Mouse (Mus musculus): ENCODE data around the gene Plin4.
"Not testable (repeated sequence)": the region's sequence is repeated elsewhere in the genome, so short reads cannot be mapped to it uniquely, and the experiment has no call there.

Gene Plin4

DNA sequence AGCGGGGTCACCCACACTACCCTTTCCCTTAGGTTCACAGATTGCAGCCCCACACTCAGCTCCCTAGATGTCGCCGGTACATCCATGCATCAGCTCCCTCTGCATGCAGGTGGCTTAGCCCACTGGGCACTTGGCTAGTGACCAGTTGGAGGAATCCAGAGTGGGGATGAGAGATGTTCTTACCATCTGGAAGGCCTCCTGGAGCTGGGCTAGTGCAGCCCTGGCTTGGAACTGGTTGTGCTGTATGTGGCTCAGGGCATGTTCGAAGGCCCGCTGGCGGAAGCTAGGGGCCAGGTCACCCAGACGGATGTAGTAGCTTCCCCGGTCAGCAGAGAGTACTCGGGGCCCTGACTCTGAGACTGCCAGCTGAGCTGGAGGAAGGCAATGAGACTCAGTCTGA is 6.7 kb downstream of the Plin4 start:
- DNase-seq (ENCODE audit: low spot score), result no peak

DNA sequence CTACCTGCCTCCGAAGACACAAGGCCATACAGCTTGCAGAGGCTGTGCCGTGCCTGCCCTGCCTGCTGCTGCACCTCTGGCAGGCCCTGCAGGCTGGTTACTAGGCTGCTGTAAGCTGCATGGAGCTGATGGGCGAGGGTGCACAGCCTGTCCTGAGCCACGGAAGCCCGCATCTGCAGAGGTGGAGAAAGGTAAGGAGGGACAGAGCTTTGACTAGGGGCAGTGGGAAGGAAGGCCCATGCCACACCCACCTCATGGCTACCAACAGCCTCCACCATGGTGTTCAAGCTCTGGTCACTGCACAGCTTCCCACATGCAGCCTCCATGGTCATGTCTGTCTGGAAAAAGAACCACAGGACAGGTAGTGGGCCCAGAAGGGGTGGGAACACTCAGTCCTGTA is 7.4 kb downstream of the Plin4 start:
- DNase-seq (ENCODE audit: low spot score), result no peak

DNA sequence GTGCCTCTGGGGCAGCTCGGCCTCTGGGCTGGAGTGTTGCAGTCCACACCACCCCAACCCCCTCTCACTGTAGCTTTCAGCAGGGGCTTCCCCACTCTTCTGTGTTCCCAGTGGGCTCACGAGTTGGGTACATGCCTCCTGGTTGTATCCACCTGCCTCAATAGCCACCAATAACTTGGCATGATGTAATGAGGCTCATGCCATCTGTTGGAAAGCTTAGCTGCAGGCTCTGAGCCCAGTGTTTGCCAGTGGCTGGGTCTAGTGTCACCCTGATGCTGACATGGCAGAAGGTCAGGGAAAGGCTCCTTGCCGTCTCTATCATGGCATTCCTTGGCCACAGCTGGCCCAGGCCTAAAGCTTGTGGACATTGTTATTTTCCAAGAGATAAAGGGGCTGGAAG is 8.8 kb downstream of the Plin4 start:
- no peak for DNase-seq (ENCODE audit: low spot score)

DNA sequence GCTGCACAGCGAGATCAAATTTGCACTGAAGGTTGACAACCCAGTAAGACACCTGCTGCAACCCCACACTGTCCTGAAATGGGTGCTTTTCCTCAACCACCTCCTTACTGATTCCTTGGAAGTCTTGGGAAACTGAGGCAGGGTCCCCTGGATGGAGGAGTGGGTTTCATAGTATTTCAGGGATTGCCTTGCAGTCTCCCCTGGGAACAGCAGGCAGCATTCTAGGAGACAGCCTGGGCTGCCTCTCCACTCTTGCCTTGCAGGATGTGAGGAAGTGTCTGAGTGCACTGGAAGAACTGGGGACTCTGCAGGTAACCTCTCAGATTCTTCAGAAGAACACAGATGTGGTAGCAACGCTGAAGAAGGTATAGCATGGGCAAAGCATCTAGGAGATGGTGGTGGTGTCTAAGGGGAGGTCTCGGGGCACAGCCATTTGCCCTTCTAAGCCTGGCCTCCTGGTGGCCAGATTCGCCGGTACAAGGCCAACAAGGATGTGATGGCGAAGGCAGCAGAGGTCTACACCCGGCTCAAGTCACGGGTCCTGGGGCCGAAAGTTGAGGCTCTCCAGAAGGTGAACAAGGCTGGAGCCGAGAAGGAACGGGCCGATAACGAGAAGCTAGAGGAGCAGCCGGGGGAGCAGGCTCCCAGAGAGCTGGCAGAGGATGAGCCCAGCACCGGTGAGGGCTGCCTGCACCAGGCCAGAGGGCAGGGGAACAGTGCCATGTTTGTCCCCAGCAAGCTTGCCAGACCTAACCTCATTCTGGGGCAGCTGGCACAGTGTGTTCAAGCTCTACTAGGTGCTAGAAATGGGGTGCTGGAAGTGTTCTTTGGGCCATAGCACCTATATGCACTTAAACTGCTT is 10.7 kb downstream of the Plin4 start:
- no peak for DNase-seq (ENCODE audit: low spot score)

DNA sequence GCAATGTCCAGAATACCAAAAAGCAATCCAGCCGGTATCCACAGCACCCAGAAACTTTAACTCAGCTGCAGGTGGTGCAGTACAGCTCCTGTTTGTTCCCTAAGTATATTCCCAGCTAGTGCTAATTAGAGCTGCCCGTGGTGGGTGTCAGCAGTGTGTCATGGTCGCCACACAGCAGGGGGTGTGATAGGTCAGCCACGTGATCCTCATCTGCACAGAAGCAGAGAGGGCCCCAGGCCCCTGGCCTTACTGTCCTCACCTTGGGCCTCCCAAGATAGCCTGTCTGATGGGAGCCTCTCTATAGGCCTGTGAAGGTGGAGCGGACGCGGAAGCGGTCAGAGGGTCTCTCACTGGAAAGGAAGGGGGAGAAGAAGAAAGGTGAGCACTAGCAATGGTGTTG is 11.4 kb downstream of the Plin4 start:
- DNase-seq (ENCODE audit: low spot score), result no peak

DNA sequence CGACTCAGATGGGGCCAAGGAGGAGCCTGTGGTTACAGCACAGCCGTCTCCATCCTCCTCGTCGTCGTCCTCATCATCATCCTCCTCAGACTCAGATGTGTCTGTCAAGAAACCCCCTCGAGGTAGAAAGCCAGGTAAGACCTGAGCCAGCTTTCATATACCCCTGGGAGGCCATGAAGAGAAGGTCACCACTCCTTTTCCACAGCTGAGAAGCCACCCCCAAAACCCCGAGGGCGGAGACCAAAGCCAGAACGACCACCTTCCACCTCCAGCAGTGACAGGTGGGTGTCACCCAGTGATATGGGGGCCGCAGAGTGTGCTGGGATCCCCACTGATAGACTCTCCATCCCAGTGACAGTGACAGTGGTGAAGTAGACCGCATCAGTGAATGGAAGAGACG is 12.7 kb downstream of the Plin4 start:
- no peak for DNase-seq (ENCODE audit: low spot score)

DNA sequence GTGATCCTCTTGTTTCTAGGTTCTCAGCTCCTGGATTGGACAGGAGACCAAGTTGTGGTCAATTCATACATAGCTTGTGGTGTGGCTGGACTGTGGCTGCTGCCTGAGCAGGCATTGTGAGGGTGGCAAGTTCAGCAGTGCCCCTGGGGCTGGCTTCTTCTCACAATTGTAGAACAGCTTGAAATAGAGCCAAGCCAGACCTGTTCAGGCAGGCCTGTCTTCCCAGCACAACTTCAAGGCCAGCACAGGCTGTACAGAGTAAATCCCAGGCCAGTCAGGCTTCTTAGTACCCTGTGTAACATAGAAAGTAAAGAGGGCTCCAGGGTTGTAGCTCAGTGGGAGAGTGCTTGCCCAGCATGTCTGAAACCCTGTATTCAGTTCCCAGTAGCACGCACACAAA is 16.8 kb downstream of the Plin4 start:
- peak; percentile 64 for DNase-seq (ENCODE audit: low spot score)

DNA sequence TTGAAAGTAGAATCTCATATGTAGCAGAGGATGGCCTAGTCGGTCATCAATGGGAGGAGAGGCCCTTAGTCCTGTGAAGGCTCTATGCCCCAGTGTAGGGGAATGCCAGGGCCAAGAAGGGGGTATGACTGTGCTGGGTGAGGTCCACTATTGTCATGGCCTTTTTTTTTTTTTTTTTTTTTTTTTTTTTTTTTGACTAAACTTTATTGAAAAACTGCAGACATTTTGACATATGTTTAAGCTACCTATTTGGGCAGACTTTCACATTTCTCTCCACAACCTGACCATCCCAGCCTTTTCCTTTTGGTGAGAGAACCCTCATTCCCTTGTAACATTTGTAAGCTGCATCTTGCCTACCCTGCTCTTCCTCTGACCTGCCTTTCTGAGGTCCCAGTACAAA is 17.3 kb downstream of the Plin4 start:
- DNase-seq (ENCODE audit: low spot score), result no peak

DNA sequence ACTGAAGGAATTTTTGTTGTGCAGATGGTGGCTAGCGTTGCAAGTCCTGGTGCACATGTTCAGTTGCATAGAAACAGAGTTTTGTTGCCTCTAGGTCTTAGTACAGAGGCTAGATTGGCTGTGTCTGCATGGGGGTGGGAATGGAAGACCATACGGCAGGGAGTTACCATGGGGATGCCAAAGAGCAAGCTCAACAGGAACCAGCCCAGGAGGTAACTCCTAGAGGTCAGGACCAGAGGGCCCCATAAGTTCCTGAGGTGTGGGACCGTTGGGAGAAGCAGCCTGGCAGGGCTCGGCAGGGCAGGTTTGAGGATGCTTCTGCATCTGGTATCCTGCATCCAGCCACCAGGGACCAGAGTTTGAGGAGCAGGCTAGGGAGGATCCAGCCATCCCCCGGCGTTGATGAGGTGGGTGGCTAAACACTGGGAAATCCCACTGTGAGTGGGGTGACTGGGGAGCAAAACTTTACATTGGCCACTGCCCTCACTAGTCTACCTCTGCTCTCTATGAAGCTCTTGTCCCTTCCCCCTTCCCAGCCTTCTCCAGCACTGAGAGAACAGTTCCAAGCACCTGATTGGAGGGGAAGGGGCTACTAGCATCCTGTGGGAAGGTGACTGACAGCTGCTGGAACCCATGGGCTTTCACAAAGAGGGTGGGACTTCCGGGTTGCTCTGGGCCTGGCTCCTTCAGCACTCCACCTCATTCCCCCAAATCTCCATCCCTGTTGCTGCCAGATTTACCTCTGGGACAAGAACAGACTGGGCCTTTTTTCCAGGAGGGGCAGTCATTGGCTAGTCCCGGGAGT is 28.6 kb downstream of the Plin4 start:
- DNase-seq (ENCODE audit: low spot score), result no peak

DNA sequence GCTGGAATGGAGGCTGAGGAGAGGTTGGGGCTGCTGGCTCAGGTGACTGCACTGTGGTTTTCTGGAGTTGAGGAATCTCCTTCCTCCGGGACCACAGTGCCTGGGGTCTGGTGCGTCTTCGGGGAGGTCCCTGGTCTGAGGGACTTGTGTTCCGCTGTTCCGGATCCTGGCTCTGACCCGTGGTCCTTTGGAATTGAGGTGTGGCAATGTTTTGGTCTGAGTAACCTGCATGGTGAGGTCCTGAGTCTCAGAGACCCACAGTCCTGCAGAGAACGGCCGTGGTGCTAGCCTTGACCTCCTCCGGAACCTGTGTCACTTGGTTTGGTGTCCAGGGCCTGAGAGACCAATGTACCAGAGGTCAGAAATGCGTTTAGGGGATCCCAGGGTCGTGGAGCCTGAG is 29.7 kb downstream of the Plin4 start:
- no peak for DNase-seq (ENCODE audit: low spot score)

DNA sequence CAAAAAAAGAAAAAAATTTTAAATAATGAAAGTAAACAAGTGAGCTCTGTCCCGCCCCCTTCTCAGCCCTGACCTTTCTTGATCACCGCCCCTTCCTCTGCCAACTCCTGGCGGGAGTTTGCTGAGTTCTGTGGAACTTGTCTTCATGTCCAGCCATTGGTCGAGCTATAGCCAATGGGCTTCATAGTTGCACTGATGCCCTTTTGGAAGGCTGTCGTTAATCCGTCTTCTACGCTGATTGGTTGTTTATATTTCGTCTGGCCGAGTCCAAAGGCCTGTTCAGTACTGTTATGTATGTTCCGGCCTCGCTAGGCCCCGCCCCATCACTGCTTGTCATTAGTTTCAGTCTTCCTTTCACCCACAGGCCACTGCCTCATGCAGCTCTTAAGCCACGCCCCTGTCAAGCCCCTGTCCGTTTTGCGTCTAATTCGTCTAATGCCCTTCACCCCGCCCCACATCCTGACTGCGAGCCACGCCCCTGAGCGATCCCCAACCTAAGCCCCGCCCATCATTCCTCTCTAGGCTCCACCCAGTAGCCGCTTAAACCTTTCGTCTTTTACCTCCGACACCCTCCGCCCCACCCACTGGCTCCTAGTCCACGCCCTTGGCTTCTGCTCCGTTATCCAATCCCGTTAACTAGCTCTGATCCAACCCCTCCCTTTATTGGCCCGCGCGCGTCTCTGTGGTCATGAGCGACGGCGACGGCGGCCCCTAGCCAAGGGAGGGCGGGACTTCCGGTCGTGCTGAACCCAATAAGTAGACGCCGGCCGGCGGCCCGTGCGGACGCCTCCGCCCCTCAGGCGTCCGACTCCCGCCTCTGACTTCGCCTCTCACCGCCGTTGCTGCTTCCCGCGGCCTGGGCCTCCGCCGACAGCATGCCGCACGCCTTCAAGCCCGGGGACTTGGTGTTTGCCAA is 30.5 kb downstream of the Plin4 start, which contains the start of gene Hdgfl2:
Hdgfl2 (plus strand) TSS at position 755 of the 916 bp plus-strand sequence.
- DNase-seq (ENCODE audit: low spot score), result peak; percentile 100

DNA sequence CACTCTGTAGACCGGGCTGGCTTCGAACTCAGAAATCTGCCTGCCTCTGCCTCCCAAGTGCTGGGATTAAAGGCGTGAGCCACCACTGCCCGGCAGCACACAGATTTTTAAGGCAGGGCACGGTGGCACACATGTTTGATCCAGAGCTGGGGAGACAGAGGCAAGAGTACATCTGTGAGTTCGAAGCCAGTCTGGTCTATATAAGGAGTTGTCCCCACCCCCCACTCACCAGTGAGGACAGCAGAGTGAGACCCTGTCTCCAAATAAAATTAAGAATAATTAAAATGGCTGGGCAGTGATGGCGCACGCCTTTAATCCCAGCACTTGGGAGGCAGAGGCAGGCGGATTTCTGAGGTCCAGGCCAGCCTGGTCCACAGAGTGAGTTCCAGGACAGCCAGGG is 31.2 kb downstream of the Plin4 start:
- not testable (repeated sequence) for DNase-seq (ENCODE audit: low spot score)

DNA sequence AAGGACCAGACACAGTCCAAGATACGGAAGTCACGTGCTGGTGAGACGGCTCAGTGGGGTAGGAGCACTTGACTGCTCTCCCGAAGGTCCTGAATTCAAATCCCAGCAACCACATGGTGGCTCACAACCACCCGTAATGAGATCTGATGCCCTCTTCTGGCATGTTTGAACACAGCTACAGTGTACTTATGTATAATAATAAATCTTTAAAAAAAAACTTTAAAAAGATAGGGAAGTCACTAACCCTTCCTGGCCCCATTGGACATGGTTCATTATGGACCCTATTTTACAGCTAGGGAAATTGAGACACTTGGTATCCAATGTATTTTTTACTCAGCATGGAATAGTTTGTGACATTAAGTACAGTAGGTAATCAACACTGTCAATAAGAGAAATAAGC is 32.1 kb downstream of the Plin4 start:
- DNase-seq (ENCODE audit: low spot score), result no peak

DNA sequence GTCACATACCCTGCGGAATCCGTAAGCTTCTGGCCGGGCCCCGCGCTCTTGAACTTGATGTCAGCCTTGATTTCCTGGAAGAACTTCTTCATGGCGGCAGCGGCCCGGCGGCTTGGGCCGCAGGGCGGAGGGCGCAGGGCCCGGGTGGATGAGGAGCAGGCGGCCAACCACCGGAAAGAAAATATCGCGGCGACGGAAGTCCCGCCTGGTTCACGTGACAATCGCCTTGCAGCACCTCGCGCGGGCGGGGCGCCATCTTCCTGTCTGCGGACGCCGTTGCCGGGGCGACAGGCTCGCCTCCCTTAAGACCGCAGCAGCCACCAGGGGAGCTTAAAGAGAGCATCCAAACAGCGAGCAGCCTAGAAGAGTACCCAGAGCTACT is 34.8 kb downstream of the Plin4 start, which contains the start of gene Ubxn6:
Ubxn6 (minus strand) TSS at position 202 of the 382 bp plus-strand sequence.
- DNase-seq (ENCODE audit: low spot score), result peak; percentile 98

DNA sequence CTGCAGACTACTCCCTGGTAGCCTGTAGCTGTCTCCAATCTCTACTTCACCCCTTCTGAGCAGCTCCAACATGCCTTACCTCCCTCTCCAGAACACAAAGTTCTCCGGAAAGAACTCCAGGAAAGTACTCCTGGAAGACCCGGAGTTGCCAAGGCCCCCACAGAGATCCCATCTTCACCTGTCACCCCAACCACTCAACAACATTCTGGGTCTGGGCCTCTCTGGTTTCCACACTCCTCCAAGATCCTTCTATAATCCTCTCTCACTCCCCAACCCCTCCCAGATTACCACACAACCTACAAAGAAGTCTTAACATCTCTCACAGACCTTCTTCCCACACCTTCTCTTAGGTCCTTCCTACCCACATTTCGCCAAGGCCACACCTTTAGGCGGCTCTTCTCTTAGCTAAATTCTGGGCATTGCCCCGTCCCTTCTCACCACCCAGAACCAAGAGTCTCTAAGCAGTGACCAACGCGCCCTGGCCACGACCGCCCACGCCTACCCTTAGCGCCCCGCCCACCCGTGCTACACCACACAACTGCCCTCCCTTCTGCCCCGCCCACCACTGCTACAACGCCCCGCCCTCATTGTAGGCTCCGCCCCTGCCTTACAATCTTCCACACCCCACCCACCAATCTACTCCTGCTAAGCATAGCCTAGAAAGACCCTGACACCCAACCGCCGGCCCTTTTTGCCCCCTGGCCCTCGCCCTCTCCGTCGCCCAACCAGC is 35.3 kb downstream of the Plin4 start:
- DNase-seq (ENCODE audit: low spot score), result peak; percentile 92

DNA sequence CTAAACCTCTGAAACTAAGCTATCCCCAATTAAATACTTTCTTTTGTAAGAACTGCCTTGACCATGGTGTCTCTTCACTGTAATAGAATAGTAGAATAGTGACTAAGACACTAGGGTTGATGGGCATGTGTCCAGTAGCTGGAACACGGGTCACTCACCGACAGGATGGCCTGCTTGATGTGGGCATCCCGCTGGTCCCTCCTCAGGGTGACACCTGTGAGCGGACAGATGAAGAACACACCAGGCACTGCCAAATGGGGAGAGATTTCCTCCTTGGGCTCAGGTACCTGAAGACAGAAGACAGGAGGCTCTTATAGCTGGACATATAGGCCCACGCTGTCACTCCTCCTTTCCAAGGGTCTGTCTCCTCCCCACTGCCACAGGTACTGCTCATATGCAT is 37.4 kb downstream of the Plin4 start:
- no peak for DNase-seq (ENCODE audit: low spot score)

DNA sequence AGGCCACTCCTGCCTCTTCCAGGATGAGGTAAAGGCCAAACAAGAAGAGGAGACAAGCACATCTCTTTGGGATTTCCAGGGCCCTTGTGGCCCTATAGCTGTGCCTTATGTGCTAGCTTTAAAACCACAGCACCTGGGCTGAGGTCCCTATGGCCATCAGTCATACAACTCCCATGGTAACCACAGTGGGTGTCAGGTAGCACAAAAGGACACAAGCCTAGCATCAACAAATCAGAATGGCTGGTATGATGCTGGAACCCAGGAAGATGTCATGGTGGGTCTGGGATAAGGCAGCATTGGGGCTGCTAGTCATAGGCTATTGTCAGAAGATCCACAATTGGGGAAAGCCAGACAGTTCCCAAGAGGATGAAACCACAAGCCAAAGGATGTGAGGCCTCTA is 38.5 kb downstream of the Plin4 start:
- DNase-seq (ENCODE audit: low spot score), result no peak

DNA sequence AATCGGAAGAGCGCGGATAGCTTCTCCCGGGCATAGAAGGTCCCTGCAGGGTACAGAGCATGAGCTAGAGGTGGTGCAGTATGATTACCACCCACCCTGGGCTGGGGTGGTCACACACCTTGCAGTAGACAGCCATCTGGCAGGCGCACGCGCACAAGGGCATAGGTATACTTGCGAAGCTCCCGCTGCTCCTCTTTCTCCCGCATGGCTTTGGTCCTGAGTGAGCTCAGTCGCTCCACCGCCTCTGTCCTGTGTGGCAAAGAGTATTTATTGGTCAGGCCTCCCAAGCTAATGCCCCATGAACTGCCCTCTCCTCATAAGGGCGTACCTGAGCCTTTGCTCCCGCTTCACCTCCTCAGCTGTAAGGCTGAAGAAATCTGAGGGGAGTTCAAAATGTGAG is 40.5 kb downstream of the Plin4 start:
- no peak for DNase-seq (ENCODE audit: low spot score)

DNA sequence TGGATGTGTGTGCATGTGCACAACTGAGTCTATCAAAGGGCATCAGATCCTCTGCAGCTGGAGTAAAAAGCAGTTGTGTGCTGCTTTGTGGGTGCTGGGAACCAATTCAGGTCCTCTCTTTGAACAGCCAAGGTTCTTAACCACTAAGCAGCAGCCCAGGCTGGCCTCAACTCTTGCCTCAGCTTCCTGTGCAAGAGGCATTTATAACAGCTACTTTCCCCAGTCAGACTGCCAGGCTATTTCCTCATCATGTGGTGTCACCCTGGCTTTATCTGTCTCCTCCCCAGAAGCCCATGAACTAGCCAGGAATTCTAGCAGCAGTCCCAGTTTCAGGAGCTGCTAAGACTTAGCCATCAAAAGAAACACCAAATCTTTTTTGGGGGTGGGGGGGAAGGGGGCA is 43.2 kb downstream of the Plin4 start:
- DNase-seq (ENCODE audit: low spot score), result no peak

DNA sequence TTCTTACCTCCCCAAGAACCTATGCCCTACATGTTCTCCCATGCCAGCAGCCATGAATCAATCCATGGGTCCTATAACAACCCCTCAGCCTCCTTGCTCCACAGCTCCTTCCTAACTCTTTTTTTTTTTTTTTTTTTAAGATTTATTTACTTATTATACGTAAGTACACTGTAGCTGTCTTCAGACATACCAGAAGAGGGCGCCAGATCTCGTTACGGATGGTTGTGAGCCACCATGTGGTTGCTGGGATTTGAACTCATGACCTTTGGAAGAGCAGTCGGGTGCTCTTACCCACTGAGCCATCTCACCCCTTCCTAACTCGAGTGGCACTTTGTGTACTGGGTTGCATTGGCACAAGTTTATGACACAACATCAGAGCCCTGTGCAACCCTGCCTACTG is 43.9 kb downstream of the Plin4 start:
- not testable (repeated sequence) for DNase-seq (ENCODE audit: low spot score)

DNA sequence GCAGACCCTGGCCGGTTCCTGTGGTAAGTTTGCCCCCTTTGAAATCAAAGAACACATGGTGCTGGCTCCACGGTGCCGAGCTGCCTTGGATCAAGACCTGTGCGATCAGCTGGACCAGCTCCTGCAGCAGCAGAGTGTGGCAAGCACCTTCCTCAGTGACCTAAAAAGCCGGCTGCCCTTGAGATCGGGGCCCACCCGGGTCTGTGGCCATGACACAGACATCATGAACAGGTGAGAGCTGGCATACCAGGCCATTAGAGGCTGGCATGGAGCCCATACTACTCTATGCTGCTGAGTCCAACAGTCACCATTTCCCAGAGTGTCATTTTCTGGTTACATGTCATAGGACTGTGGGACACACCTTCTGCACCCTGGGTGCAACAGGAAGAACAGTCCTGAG is 47.5 kb downstream of the Plin4 start:
- no peak for DNase-seq (ENCODE audit: low spot score)

Measured in urinary bladder, postnatal 14 days (tissue).